Mouse (Mus musculus) lung, postnatal 36 days (tissue): Measurements from ENCODE around the gene Fam240b.
"Not testable (repeated sequence)": the region's sequence is repeated elsewhere in the genome, so short reads cannot be mapped to it uniquely, and the experiment has no call there.

Source experiments
- DNase-seq: peaks from one replicate; pipeline ENCODE4 v3.0.0; 2022; ENCODE audit warnings: mixed read lengths

Fam240b gene

GRCm38 (mm10) chr13:64497692-64498091 is at the start of gene Fam240b:
Fam240b (minus strand) TSS chr13:64497792.
- no peak for DNase-seq

GRCm38 (mm10) chr13:64530139-64530538 is 32.5 kb upstream of the Fam240b start:
- DNase-seq, result no peak

GRCm38 (mm10) chr13:64526515-64527285 is 29.1 kb upstream of the Fam240b start:
- DNase-seq, result no peak

GRCm38 (mm10) chr13:64514247-64514646 is 16.7 kb upstream of the Fam240b start:
- DNase-seq, result no peak

- no peak for DNase-seq
These were observed 14.0 kb upstream of the Fam240b start for GRCm38 (mm10) chr13:64511616-64512015.

GRCm38 (mm10) chr13:64507361-64507760 is 9.8 kb upstream of the Fam240b start:
- peak; percentile 12 for DNase-seq

GRCm38 (mm10) chr13:64502833-64503232 is 5.2 kb upstream of the Fam240b start:
- no peak for DNase-seq

- no peak for DNase-seq
These were observed 4.0 kb downstream of the Fam240b start for GRCm38 (mm10) chr13:64493586-64493985.

- DNase-seq, result peak; percentile 5
These were observed 7.7 kb downstream of the Fam240b start for GRCm38 (mm10) chr13:64489886-64490285.

- DNase-seq, result no peak
These were observed 17.6 kb downstream of the Fam240b start for GRCm38 (mm10) chr13:64479960-64480359.

- no peak for DNase-seq
These were observed 19.6 kb downstream of the Fam240b start for GRCm38 (mm10) chr13:64477968-64478367.

- DNase-seq, result peak; percentile 14
These were observed 29.7 kb downstream of the Fam240b start for GRCm38 (mm10) chr13:64467886-64468285.

GRCm38 (mm10) chr13:64465166-64465565 is 32.4 kb downstream of the Fam240b start:
- no peak for DNase-seq

GRCm38 (mm10) chr13:64462581-64462980 is 35.0 kb downstream of the Fam240b start:
- DNase-seq, result peak; percentile 23

GRCm38 (mm10) chr13:64458181-64458580 is 39.4 kb downstream of the Fam240b start:
- DNase-seq, result no peak

GRCm38 (mm10) chr13:64457225-64457978 is 40.2 kb downstream of the Fam240b start:
- not testable (repeated sequence) for DNase-seq

- DNase-seq, result no peak
These were observed 47.4 kb downstream of the Fam240b start for GRCm38 (mm10) chr13:64450001-64450794.

- no peak for DNase-seq
These were observed 48.9 kb downstream of the Fam240b start for GRCm38 (mm10) chr13:64448729-64449128.

GRCm38 (mm10) chr13:64447947-64448346 is 49.6 kb downstream of the Fam240b start:
- peak; percentile 69 for DNase-seq

GRCm38 (mm10) chr13:64445254-64445920 is 52.2 kb downstream of the Fam240b start:
- no peak for DNase-seq

- DNase-seq, result peak; percentile 76
These were observed 54.2 kb downstream of the Fam240b start for GRCm38 (mm10) chr13:64443263-64443894.

GRCm38 (mm10) chr13:64440592-64440991 is 57.0 kb downstream of the Fam240b start:
- no peak for DNase-seq
